Mouse (Mus musculus) hindbrain, embryonic 15.5 days (tissue): ENCODE measurements at regions not wholly inside any gene's neighbourhood (a gene's known extent, or its start where the extent isn't known, plus 50 kb on each side); places are given as distances from the start of the nearest gene placed in this dataset.

Experiments used
- ATAC-seq: fragments of 200-750 bp; cut with Nextera tagmentation; 2 replicates; pipeline ENCODE4 v1.8.0; 2017; ENCODE audit warnings: low read depth, moderate number of reproducible peaks, moderate TSS enrichment; ENCODE audit not compliant: low FRiP score
- H3K27ac ChIP-seq: fragments of 300-500 bp; sonication (generic); replicated peaks from 2 replicates; pipeline ENCODE4 v1.5.1; 2015; ENCODE audit warnings: mild to moderate bottlenecking, inconsistent platforms
- H3K27me3 ChIP-seq: fragments of 300-500 bp; sonication (generic); 2 replicates; pipeline ENCODE4 v1.6.1; 2015; ENCODE audit warnings: control low read depth, inconsistent platforms
- H3K36me3 ChIP-seq: fragments of 300-500 bp; sonication (generic); 2 replicates; pipeline ENCODE4 v1.6.1; 2015; ENCODE audit warnings: control low read depth, inconsistent platforms
- H3K4me1 ChIP-seq: fragments of 300-500 bp; sonication (generic); replicated peaks from 2 replicates; pipeline ENCODE4 v1.6.1; 2015; ENCODE audit warnings: control low read depth, inconsistent platforms
- H3K4me2 ChIP-seq: fragments of 300-500 bp; sonication (generic); 2 replicates; pipeline ENCODE4 v1.6.1; 2015; ENCODE audit warnings: moderate library complexity, mild to moderate bottlenecking, inconsistent platforms
- H3K4me3 ChIP-seq: fragments of 300-500 bp; sonication (generic); 2 replicates; pipeline ENCODE4 v1.5.1; 2015; ENCODE audit warnings: mild to moderate bottlenecking, inconsistent platforms
- H3K9ac ChIP-seq: fragments of 300-500 bp; sonication (generic); 2 replicates; pipeline ENCODE4 v1.6.1; 2015; ENCODE audit warnings: inconsistent platforms
- H3K9me3 ChIP-seq: fragments of 300-500 bp; sonication (generic); 2 replicates; pipeline ENCODE4 v1.6.1; 2016; ENCODE audit warnings: control low read depth, inconsistent platforms
- WGBS: fragments of 180-500 bp; shearing (Covaris S2); methylation state at CpG from one replicate; pipeline ENCODE4 v1.1.7; 2015; 5-methylcytosine and 5-hydroxymethylcytosine counted together

GRCm38 (mm10) chr15:51346301-51346700 lies 2538.4 kb upstream of the Gm7489 start:
- H3K4me2 ChIP-seq: no peak overlapping the region
- WGBS: 81% methylated on average over 4 of the region's 4 CpGs
- H3K27me3 ChIP-seq: no peaks in the 10 kb centered on the region
- H3K9ac ChIP-seq: no peak overlapping the region
- H3K4me3 ChIP-seq: no peak overlapping the region
- H3K9me3 ChIP-seq: no peaks in the 10 kb centered on the region
- H3K4me1 ChIP-seq: no peaks in the 10 kb centered on the region
- no peak for ATAC-seq
- H3K27ac ChIP-seq: no peak overlapping the region
- no peaks in the 10 kb centered on the region for H3K36me3 ChIP-seq

DNA sequence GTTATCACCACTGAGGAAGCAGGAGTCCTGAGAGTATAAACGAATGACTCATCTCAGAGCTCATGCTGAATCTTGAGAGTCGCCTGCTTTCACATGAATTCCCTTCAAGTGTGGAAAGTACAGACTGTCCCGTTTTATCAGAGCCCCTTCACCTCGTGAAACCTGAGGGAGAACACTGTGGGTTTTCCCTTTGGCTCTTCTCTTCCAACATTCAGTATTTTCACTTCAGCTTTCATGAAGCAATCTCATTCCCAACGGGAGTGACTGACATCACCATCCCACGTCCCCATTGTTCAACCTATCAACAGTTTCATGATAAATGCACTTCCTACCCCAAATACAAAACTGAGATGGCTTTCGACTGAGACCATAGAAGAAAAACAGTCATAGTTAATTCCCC lies 2521.3 kb upstream of the Gm7489 start:
- WGBS: 75% methylated on average over 7 of the region's 7 CpGs
- Histone ChIP-seq H3K9me3 (no peaks in the 10 kb centered on the region), H3K27me3 (no peaks in the 10 kb centered on the region), H3K9ac (no peak overlapping the region), H3K27ac (no peak overlapping the region), H3K4me3 (no peak overlapping the region), H3K36me3 (no peaks in the 10 kb centered on the region), H3K4me2 (no peak overlapping the region), H3K4me1 (no peaks in the 10 kb centered on the region)
- ATAC-seq: no peak

DNA sequence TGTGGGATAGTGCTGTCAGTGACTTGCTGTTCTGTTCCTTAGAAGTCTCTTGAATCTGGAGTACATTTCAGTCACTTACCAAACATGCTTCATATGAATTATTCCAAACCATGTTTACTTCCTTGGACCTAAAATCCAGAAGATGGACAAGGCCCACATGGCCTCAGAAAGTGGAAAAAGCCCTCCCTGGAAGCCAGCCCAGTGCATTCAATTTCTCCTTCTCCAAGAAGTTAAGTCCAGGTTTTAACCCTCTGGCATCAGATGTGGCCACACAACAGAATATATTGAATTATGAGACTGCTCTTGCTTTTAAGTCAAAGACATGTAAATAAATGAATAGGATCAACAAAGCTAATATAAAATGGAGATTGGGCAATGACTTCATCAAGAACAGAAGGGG lies 2513.5 kb upstream of the Gm7489 start:
- no peaks in the 10 kb centered on the region for H3K9me3 ChIP-seq
- no peaks in the 10 kb centered on the region for H3K36me3 ChIP-seq
- no peak overlapping the region for H3K9ac ChIP-seq
- H3K4me1 ChIP-seq: no peaks in the 10 kb centered on the region
- no peak overlapping the region for H3K4me2 ChIP-seq
- ATAC-seq: no peak
- H3K27me3 ChIP-seq: no peaks in the 10 kb centered on the region
- H3K27ac ChIP-seq: no peak overlapping the region
- no peak overlapping the region for H3K4me3 ChIP-seq

DNA sequence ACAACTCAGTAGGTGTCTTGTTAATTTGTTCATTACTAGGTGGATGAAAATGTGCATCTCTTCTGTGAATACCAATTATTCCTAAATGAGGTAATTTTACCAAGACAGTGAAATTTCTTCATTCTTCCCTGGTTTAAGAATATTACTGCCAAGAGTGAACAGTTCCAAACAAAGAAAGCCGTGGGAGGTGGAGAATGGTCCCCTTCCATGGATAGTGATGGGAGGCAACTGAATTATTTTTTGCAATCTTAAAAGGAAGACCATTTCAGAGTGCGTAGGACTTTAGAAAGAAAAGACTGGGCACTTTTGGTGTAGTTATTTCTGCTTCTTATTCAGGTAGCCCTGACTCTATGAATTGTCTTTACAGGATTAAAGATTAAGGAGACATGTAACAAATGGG lies 2494.3 kb upstream of the Gm7489 start:
- Histone ChIP-seq H3K4me3 (no peak overlapping the region), H3K27ac (no peak overlapping the region), H3K36me3 (no peaks in the 10 kb centered on the region), H3K27me3 (no peaks in the 10 kb centered on the region), H3K9me3 (no peaks in the 10 kb centered on the region), H3K4me2 (no peak overlapping the region), H3K4me1 (no peaks in the 10 kb centered on the region), H3K9ac (no peak overlapping the region)
- WGBS: 86% methylated on average over 2 of the region's 2 CpGs
- no peak for ATAC-seq

DNA sequence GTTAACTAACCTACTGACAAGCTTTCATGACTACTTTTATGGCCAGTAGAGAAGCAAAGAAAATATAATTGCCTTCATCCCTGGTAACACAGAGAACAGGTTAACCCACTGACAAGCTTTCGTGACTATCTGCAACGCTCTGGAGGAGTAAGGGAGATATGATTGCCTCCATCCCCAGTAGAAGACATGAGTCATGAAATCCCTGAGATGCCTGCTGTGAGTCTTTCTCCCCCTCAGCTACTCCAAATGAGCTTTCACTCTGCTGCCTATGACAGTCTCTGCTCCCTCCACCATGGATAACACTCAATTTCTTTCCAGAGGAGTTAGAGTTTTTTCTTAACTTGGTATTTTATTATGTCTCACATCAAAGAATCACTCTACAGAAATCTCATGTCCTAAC lies 2493.4 kb upstream of the Gm7489 start:
- no peak for ATAC-seq
- Histone ChIP-seq H3K4me1 (no peaks in the 10 kb centered on the region), H3K9ac (no peak overlapping the region), H3K4me3 (no peak overlapping the region), H3K9me3 (no peaks in the 10 kb centered on the region), H3K27me3 (no peaks in the 10 kb centered on the region), H3K4me2 (no peak overlapping the region), H3K27ac (no peak overlapping the region), H3K36me3 (no peaks in the 10 kb centered on the region)
- WGBS: 88% methylated on average over 2 of the region's 2 CpGs

GRCm38 (mm10) chr15:51392449-51393405 lies 2492.0 kb upstream of the Gm7489 start:
- 61% methylated on average over 7 of the region's 7 CpGs for WGBS
- Histone ChIP-seq H3K27ac (no peak overlapping the region), H3K4me3 (no peak overlapping the region), H3K36me3 (no peaks in the 10 kb centered on the region), H3K27me3 (no peaks in the 10 kb centered on the region), H3K9ac (no peak overlapping the region), H3K4me1 (no peaks in the 10 kb centered on the region), H3K4me2 (no peak overlapping the region), H3K9me3 (no peaks in the 10 kb centered on the region)
- no peak for ATAC-seq

- WGBS: 70% methylated on average over 8 of the region's 8 CpGs
- Histone ChIP-seq H3K4me1 (no peaks in the 10 kb centered on the region), H3K9me3 (no peaks in the 10 kb centered on the region), H3K36me3 (no peaks in the 10 kb centered on the region), H3K27me3 (no peaks in the 10 kb centered on the region), H3K4me3 (no peak overlapping the region), H3K9ac (no peak overlapping the region), H3K27ac (no peak overlapping the region), H3K4me2 (no peak overlapping the region)
- ATAC-seq: no peak
These were observed 2488.7 kb upstream of the Gm7489 start for GRCm38 (mm10) chr15:51395961-51396360.

- Histone ChIP-seq H3K27ac (no peak overlapping the region), H3K9me3 (no peaks in the 10 kb centered on the region), H3K36me3 (no peaks in the 10 kb centered on the region), H3K27me3 (no peaks in the 10 kb centered on the region), H3K4me2 (no peak overlapping the region), H3K4me1 (no peaks in the 10 kb centered on the region), H3K9ac (no peak overlapping the region), H3K4me3 (no peak overlapping the region)
- no peak for ATAC-seq
- 86% methylated on average over 3 of the region's 3 CpGs for WGBS
These were observed 2481.1 kb upstream of the Gm7489 start for GRCm38 (mm10) chr15:51403581-51403980.

- H3K4me1 ChIP-seq: no peaks in the 10 kb centered on the region
- no peak overlapping the region for H3K4me2 ChIP-seq
- WGBS: 77% methylated on average over 6 of the region's 6 CpGs
- no peak overlapping the region for H3K27ac ChIP-seq
- H3K9me3 ChIP-seq: no peaks in the 10 kb centered on the region
- H3K27me3 ChIP-seq: no peaks in the 10 kb centered on the region
- H3K9ac ChIP-seq: no peak overlapping the region
- no peaks in the 10 kb centered on the region for H3K36me3 ChIP-seq
- ATAC-seq: no peak
- no peak overlapping the region for H3K4me3 ChIP-seq
These were observed 2474.9 kb upstream of the Gm7489 start for GRCm38 (mm10) chr15:51409791-51410308.

- no peak overlapping the region for H3K9ac ChIP-seq
- no peaks in the 10 kb centered on the region for H3K27me3 ChIP-seq
- no peak overlapping the region for H3K4me2 ChIP-seq
- no peak overlapping the region for H3K4me3 ChIP-seq
- no peak for ATAC-seq
- H3K36me3 ChIP-seq: no peaks in the 10 kb centered on the region
- H3K9me3 ChIP-seq: no peaks in the 10 kb centered on the region
- H3K4me1 ChIP-seq: no peaks in the 10 kb centered on the region
- no peak overlapping the region for H3K27ac ChIP-seq
These were observed 2472.7 kb upstream of the Gm7489 start for GRCm38 (mm10) chr15:51411966-51412365.

DNA sequence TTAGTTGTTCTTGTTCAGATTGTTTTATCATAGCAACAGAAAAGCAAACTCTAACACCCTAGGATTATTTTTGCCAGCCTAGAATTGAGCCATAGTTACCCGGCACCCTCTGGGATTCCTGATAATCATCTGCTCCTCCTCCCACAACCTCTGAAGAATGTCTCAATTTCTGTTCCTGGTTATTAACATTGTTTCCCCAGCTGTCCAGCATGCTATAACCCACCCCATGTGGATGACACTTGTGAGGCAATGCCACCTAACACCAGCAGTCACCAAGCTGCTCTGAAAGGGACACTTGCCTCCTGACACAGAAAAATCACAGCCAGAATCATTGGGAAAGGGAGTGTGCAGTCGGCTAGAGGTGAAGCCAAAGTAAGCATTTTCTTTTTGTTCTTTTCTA lies 2442.1 kb upstream of the Gm7489 start:
- Histone ChIP-seq H3K27ac (no peak overlapping the region), H3K4me1 (no peaks in the 10 kb centered on the region), H3K27me3 (no peaks in the 10 kb centered on the region), H3K4me3 (no peak overlapping the region), H3K9me3 (no peaks in the 10 kb centered on the region), H3K4me2 (no peak overlapping the region), H3K36me3 (no peaks in the 10 kb centered on the region), H3K9ac (no peak overlapping the region)
- no peak for ATAC-seq
- 90% methylated on average over 2 of the region's 2 CpGs for WGBS

DNA sequence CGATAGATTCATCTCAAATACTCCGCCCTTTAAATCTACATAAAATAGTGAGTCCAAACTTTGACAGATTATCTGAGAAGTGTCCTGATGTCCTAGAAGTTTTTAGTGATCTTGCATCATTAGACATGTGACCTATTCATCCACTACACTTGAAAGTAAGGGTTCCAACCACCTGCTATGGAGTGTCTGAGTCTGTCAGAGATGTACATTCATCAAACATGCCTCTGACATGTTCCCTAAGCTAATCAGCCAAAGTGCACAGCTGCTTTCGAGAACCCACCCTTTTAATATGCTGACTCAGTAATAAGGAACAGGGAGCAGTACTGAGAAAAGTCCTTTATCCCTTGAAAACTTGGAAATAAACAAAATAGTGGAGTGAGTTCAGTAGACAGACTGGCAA lies 2414.8 kb upstream of the Gm7489 start:
- no peaks in the 10 kb centered on the region for H3K9me3 ChIP-seq
- ATAC-seq: no peak
- no peaks in the 10 kb centered on the region for H3K27me3 ChIP-seq
- no peaks in the 10 kb centered on the region for H3K36me3 ChIP-seq
- no peak overlapping the region for H3K4me3 ChIP-seq
- H3K4me1 ChIP-seq: no peaks in the 10 kb centered on the region
- no peak overlapping the region for H3K9ac ChIP-seq
- no peak overlapping the region for H3K4me2 ChIP-seq
- H3K27ac ChIP-seq: no peak overlapping the region
- WGBS: 85% methylated on average over 3 of the region's 3 CpGs

- Histone ChIP-seq H3K4me2 (no peak overlapping the region), H3K36me3 (no peaks in the 10 kb centered on the region), H3K9ac (no peak overlapping the region), H3K27me3 (no peaks in the 10 kb centered on the region), H3K4me1 (no peaks in the 10 kb centered on the region), H3K4me3 (no peak overlapping the region), H3K9me3 (no peaks in the 10 kb centered on the region), H3K27ac (no peak overlapping the region)
- WGBS: 81% methylated on average over 1 of the region's 1 CpGs
- no peak for ATAC-seq
These were observed 2413.6 kb upstream of the Gm7489 start for GRCm38 (mm10) chr15:51471143-51471542.
